Mouse (Mus musculus): ENCODE measurements around the gene Sorcs3.

DNA sequence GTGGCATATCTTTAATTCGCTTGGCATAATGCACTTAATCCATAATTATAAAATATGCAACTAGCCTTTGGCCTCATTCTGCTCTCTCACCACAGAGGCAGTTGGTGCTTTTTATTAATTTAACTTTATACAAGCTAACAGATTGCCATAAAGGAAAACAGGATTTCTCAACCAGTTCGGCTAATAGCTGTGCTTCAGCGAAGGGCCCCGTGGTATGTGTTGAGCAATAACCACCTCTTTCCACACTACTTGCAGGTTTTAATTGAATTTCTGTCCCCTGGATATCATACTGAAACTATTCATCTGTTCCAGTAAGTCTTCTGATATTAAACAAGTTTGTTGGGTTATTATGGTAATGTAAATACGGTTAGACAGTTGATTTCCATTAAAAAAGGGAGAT is 224.5 kb downstream of the Sorcs3 start:
- TF ChIP-seq CTCF (conservative IDR thresholded peaks at IDR 0.05; ENCODE audit: low read length) = no peak
- no peak for TF ChIP-seq NANOG (IDR thresholded peaks at IDR 0.05; ENCODE audit: borderline replicate concordance, low read length)
- TF ChIP-seq POU5F1 (IDR thresholded peaks at IDR 0.05; ENCODE audit: borderline replicate concordance, low read length) = no peak
